Mouse (Mus musculus) right cerebral cortex, postnatal 4 days (tissue): ENCODE measurements at regions not wholly inside any gene's neighbourhood (a gene's known extent, or its start where the extent isn't known, plus 50 kb on each side); places are given as distances from the start of the nearest gene placed in this dataset.
"Not testable (repeated sequence)": the region's sequence is repeated elsewhere in the genome, so short reads cannot be mapped to it uniquely, and the experiment has no call there.

ENCODE experiments used
- DNase-seq: peaks from one replicate; pipeline ENCODE4 v3.0.0-alpha.2; 2022

GRCm38 (mm10) chrX:103532620-103533199 is 97.7 kb upstream of the Zcchc13 start:
- not testable (repeated sequence) for DNase-seq

- peak; percentile 23 for DNase-seq
These were observed 97.1 kb upstream of the Zcchc13 start for GRCm38 (mm10) chrX:103533306-103533705.

GRCm38 (mm10) chrX:103533831-103534230 is 96.6 kb upstream of the Zcchc13 start:
- no peak for DNase-seq

GRCm38 (mm10) chrX:103546490-103547202 is 83.7 kb upstream of the Zcchc13 start:
- DNase-seq: no peak

GRCm38 (mm10) chrX:103551304-103551703 is 79.1 kb upstream of the Zcchc13 start:
- DNase-seq: no peak

GRCm38 (mm10) chrX:103553196-103553595 is 77.2 kb upstream of the Zcchc13 start:
- no peak for DNase-seq

- no peak for DNase-seq
These were observed 76.8 kb upstream of the Zcchc13 start for GRCm38 (mm10) chrX:103553605-103554004.

- not testable (repeated sequence) for DNase-seq
These were observed 75.1 kb upstream of the Zcchc13 start for GRCm38 (mm10) chrX:103555041-103555986.

GRCm38 (mm10) chrX:103556046-103556445 is 74.3 kb upstream of the Zcchc13 start:
- DNase-seq: no peak

GRCm38 (mm10) chrX:103556681-103557490 is 73.5 kb upstream of the Zcchc13 start:
- no peak for DNase-seq

- DNase-seq: peak; percentile 30
These were observed 72.9 kb upstream of the Zcchc13 start for GRCm38 (mm10) chrX:103557496-103557895.

GRCm38 (mm10) chrX:103563531-103564246 is 66.7 kb upstream of the Zcchc13 start:
- peak; percentile 84 for DNase-seq

- DNase-seq: no peak
These were observed 57.0 kb upstream of the Zcchc13 start for GRCm38 (mm10) chrX:103573344-103573743.

- no peak for DNase-seq
These were observed 50.9 kb upstream of the Zcchc13 start for GRCm38 (mm10) chrX:103579484-103579883.
